Mouse (Mus musculus): ENCODE data around the gene Hist1h2ah.

DNA sequence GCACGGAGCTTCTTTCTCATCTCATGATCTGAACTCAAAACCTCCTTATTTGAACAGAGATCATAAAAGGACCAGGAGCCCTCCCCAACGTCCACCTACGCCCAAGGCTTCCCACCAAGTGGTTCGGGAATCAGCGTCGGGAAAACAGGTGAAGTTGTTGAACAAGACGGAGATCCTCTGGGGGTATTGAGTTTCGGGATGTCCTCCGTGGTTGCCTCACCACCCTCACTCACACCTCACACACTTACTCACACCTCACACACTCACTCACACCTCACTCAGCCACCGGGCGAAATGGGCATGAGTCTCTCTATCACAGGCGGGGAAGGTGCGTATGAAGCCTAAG lies 38.6 kb downstream of the Hist1h2ah start:
- TF ChIP-seq GATA1 (IDR thresholded peaks at IDR 0.05; ENCODE audit: borderline replicate concordance, low read length), result no peak
- no peak for TF ChIP-seq FLI1 (IDR thresholded peaks at IDR 0.05; ENCODE audit: low read length)

All from megakaryocyte, embryonic 14.5 days (primary cell).